Mouse (Mus musculus): ENCODE data around the gene Ovol2. TPM values are rescaled to one million over a fixed set of nuclear protein-coding genes. Genes with fewer than 3 reads are reported as not detected.

The Ovol2 gene
- polyA plus RNA-seq, 1 experiment: not detected

GRCm38 (mm10) chr2:144299749-144300669 is 31.9 kb downstream of the Ovol2 start:
- no peaks in the 10 kb centered on the region for H3K36me3 ChIP-seq (ENCODE audit: control insufficient read depth, insufficient read depth)
- no peaks in the 10 kb centered on the region for H3K79me2 ChIP-seq (ENCODE audit: control insufficient read depth, insufficient read depth)
- peaks cover 4% of the 10 kb centered on the region for H3K27me3 ChIP-seq (ENCODE audit: control insufficient read depth, insufficient read depth, insufficient read length)
- no peak overlapping the region for H3ac ChIP-seq (ENCODE audit: control insufficient read depth, insufficient read length, low read depth)
- TF ChIP-seq CTCF (IDR thresholded peaks at IDR 0.05; ENCODE audit: control insufficient read depth, insufficient read depth, insufficient read length) (no peak), USF1 (IDR thresholded peaks at IDR 0.05; ENCODE audit: low read depth) (no peak), MYOG (IDR thresholded peaks at IDR 0.05; ENCODE audit: control insufficient read depth, extremely low read depth, insufficient read length) (no peak), MAX (IDR thresholded peaks at IDR 0.05) (no peak), FOSL1 (IDR thresholded peaks at IDR 0.05; ENCODE audit: insufficient read depth, low read length, poor library complexity, severe bottlenecking) (no peak), CEBPB (IDR thresholded peaks at IDR 0.05; ENCODE audit: low read depth) (no peak), MYOD1 (IDR thresholded peaks at IDR 0.05; ENCODE audit: control insufficient read depth, insufficient read length, low read depth) (no peak)
- H3K79me3 ChIP-seq (ENCODE audit: low read depth): no peaks in the 10 kb centered on the region
- H3K4me3 ChIP-seq (ENCODE audit: insufficient read depth, poor library complexity, severe bottlenecking): no peak overlapping the region

- Histone ChIP-seq H3K4me3 (ENCODE audit: insufficient read depth, poor library complexity, severe bottlenecking) (no peak overlapping the region), H3K27me3 (ENCODE audit: control insufficient read depth, insufficient read depth, insufficient read length) (peaks cover 4% of the 10 kb centered on the region), H3ac (ENCODE audit: control insufficient read depth, insufficient read length, low read depth) (no peak overlapping the region), H3K79me2 (ENCODE audit: control insufficient read depth, insufficient read depth) (no peaks in the 10 kb centered on the region), H3K36me3 (ENCODE audit: control insufficient read depth, insufficient read depth) (no peaks in the 10 kb centered on the region), H3K79me3 (ENCODE audit: low read depth) (no peaks in the 10 kb centered on the region)
- no peak for TF ChIP-seq FOSL1 (IDR thresholded peaks at IDR 0.05; ENCODE audit: insufficient read depth, low read length, poor library complexity, severe bottlenecking)
- TF ChIP-seq MAX (IDR thresholded peaks at IDR 0.05): no peak
- no peak for TF ChIP-seq MYOD1 (IDR thresholded peaks at IDR 0.05; ENCODE audit: control insufficient read depth, insufficient read length, low read depth)
- TF ChIP-seq MYOG (IDR thresholded peaks at IDR 0.05; ENCODE audit: control insufficient read depth, extremely low read depth, insufficient read length): no peak
These were observed 36.7 kb downstream of the Ovol2 start for GRCm38 (mm10) chr2:144295145-144295735.

DNA sequence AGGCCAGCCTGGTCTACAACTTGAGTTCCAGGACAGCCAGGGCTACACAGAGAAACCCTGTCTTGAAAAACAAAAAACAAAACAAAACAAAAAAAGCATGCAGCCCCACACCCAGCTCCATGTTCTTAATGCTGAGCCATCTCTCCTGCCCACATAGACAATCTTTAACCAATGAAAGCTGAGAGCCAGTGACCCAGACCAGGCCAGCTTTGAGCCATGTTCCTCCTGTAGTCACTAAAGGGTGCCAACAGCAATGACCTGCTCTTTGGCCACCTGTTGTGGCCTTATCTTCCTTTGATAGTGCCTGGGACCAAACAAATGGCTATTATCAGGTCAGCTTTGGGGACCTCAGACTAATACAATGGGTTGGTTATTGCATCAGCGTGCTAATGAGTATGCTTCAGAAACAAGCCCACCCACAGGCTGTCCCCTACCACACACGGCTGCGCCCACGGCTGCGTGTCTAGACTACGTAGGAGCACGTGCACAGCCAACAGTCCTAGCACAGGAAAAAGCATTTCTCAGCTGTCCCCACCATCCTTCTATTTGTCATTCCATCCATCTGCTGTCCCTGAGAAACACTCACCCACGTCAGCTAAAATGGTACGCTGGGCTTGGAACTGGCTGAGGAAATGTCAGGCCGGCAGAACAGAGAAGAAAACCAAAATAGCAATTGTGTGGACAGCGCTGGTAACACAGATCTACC is 40.2 kb downstream of the Ovol2 start:
- no peaks in the 10 kb centered on the region for H3K79me3 ChIP-seq (ENCODE audit: low read depth)
- no peak overlapping the region for H3K4me3 ChIP-seq (ENCODE audit: insufficient read depth, poor library complexity, severe bottlenecking)
- peaks cover 6% of the 10 kb centered on the region for H3K27me3 ChIP-seq (ENCODE audit: control insufficient read depth, insufficient read depth, insufficient read length)
- TF ChIP-seq MAX (IDR thresholded peaks at IDR 0.05) (no peak), USF1 (IDR thresholded peaks at IDR 0.05; ENCODE audit: low read depth) (no peak), FOSL1 (IDR thresholded peaks at IDR 0.05; ENCODE audit: insufficient read depth, low read length, poor library complexity, severe bottlenecking) (no peak), CEBPB (IDR thresholded peaks at IDR 0.05; ENCODE audit: low read depth) (no peak)
- no peaks in the 10 kb centered on the region for H3K36me3 ChIP-seq (ENCODE audit: control insufficient read depth, insufficient read depth)
- H3ac ChIP-seq (ENCODE audit: control insufficient read depth, insufficient read length, low read depth): no peak overlapping the region
- no peaks in the 10 kb centered on the region for H3K79me2 ChIP-seq (ENCODE audit: control insufficient read depth, insufficient read depth)

DNA sequence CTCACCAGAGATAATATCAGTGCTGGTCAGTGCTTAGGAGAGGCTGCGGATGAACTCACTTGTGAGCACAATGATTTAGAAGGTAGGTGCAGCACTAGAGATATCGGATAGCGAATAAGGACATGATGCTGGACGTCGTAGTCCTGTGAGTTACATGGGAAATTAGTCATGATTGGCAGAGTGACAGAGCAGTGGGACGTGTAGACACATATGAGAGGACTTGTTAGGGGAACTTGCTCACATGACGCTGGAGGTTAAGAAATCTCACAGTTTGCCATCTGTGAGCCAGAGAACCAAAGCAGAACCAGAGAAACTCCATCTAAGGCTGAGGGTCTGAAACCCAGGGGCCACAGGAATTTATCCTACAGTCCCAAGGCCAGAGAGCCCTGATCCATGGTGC is 41.6 kb downstream of the Ovol2 start:
- Histone ChIP-seq H3K79me2 (ENCODE audit: control insufficient read depth, insufficient read depth) (no peaks in the 10 kb centered on the region), H3K27me3 (ENCODE audit: control insufficient read depth, insufficient read depth, insufficient read length) (peaks cover 8% of the 10 kb centered on the region), H3K36me3 (ENCODE audit: control insufficient read depth, insufficient read depth) (no peaks in the 10 kb centered on the region), H3K4me3 (ENCODE audit: insufficient read depth, poor library complexity, severe bottlenecking) (no peak overlapping the region), H3ac (ENCODE audit: control insufficient read depth, insufficient read length, low read depth) (no peak overlapping the region), H3K79me3 (ENCODE audit: low read depth) (no peaks in the 10 kb centered on the region)
- TF ChIP-seq FOSL1 (IDR thresholded peaks at IDR 0.05; ENCODE audit: insufficient read depth, low read length, poor library complexity, severe bottlenecking): no peak
- TF ChIP-seq MYOG (IDR thresholded peaks at IDR 0.05; ENCODE audit: control insufficient read depth, extremely low read depth, insufficient read length): no peak

DNA sequence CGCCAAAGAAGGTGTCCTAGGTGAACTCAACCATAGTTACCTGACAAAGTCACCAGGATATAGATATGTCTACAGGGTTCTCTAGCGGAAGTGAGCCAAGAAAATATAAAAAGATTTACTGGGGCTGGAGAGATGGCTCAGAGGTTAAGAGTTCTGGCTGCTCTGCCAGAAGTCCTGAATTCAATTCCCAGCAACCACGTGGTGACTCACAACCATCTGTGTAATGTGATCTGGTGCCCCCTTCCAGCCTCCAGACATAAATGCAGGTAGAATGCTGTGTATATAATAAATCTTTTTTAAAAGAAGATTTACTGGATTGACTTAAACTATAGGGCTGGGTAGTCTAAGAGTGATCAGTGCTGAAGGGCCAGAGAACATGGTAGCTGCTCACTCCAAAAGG is 50.5 kb downstream of the Ovol2 start:
- peak; percentile 60 for TF ChIP-seq USF1 (IDR thresholded peaks at IDR 0.05; ENCODE audit: low read depth)
- peak; percentile 56 for TF ChIP-seq MAX (IDR thresholded peaks at IDR 0.05)
- TF ChIP-seq MYOG (IDR thresholded peaks at IDR 0.05; ENCODE audit: control insufficient read depth, extremely low read depth, insufficient read length): no peak
- peaks cover 3% of the 10 kb centered on the region for H3K27me3 ChIP-seq (ENCODE audit: control insufficient read depth, insufficient read depth, insufficient read length)

DNA sequence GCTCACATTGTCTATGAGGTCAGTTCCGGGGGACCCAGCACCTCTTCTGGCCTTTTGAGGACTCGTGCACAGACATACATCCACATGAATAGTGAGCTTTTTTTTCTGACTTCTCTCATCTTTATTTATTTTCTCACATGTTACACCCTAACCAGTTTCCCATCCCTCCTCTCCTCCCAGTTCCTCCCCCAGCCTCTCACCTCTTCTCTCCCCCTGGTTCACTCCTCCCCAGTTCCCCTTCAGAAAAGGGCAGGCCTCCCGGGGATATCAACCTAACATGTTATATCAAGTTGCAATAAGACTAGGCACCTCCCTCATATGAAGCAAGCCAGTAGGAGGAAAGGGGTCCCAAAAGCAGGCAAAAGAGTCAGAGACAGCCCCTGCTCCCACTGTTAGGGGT is 51.4 kb downstream of the Ovol2 start:
- H3K4me3 ChIP-seq (ENCODE audit: insufficient read depth, poor library complexity, severe bottlenecking): no peak overlapping the region
- H3K36me3 ChIP-seq (ENCODE audit: control insufficient read depth, insufficient read depth): peaks cover 36% of the 10 kb centered on the region
- no peak overlapping the region for H3ac ChIP-seq (ENCODE audit: control insufficient read depth, insufficient read length, low read depth)
- H3K79me2 ChIP-seq (ENCODE audit: control insufficient read depth, insufficient read depth): no peaks in the 10 kb centered on the region
- TF ChIP-seq CTCF (IDR thresholded peaks at IDR 0.05; ENCODE audit: control insufficient read depth, insufficient read depth, insufficient read length) (no peak), FOSL1 (IDR thresholded peaks at IDR 0.05; ENCODE audit: insufficient read depth, low read length, poor library complexity, severe bottlenecking) (no peak), MYOD1 (IDR thresholded peaks at IDR 0.05; ENCODE audit: control insufficient read depth, insufficient read length, low read depth) (no peak), CEBPB (IDR thresholded peaks at IDR 0.05; ENCODE audit: low read depth) (no peak), MAX (IDR thresholded peaks at IDR 0.05) (no peak), USF1 (IDR thresholded peaks at IDR 0.05; ENCODE audit: low read depth) (no peak), MYOG (IDR thresholded peaks at IDR 0.05; ENCODE audit: control insufficient read depth, extremely low read depth, insufficient read length) (no peak)
- no peaks in the 10 kb centered on the region for H3K79me3 ChIP-seq (ENCODE audit: low read depth)
- H3K27me3 ChIP-seq (ENCODE audit: control insufficient read depth, insufficient read depth, insufficient read length): peaks cover 1% of the 10 kb centered on the region

More for the DNA sequence above, 50.5 kb downstream of the Ovol2 start:
- Histone ChIP-seq H3K4me3 (ENCODE audit: insufficient read depth, poor library complexity, severe bottlenecking) (no peak overlapping the region), H3K36me3 (ENCODE audit: control insufficient read depth, insufficient read depth) (peaks cover 32% of the 10 kb centered on the region), H3K79me3 (ENCODE audit: low read depth) (no peaks in the 10 kb centered on the region), H3ac (ENCODE audit: control insufficient read depth, insufficient read length, low read depth) (no peak overlapping the region), H3K79me2 (ENCODE audit: control insufficient read depth, insufficient read depth) (no peaks in the 10 kb centered on the region)
